Comparison of ENCODE assay signal across 8 mouse cellular contexts in genomic region chr2:57181692-57182541, GRCm38 (mm10). TPM values are rescaled to one million over a fixed set of nuclear protein-coding genes. Genes with fewer than 3 reads are reported as not detected.
DNase-seq lines count a peak whose midpoint lies in the region; ATAC-seq lines count a peak whose summit lies in the region.

No protein-coding gene starts in this region.

- peaks cover 10% of the 10 kb centered on the region for H3K4me1 ChIP-seq in megakaryocyte, embryonic 14.5 days

- peak; percentile 86 for ATAC-seq in common myeloid progenitor, adult 5-6 weeks (replicated peaks; ENCODE audit: low read depth, poor library complexity, severe bottlenecking)

- no peaks in the 10 kb centered on the region for H3K36me3 ChIP-seq in megakaryocyte, embryonic 14.5 days (replicated peaks; ENCODE audit: low read length)

- H3K27me3 ChIP-seq in megakaryocyte, embryonic 14.5 days (replicated peaks) = no peaks in the 10 kb centered on the region

- H3K4me3 ChIP-seq in megakaryocyte, embryonic 14.5 days (replicated peaks) = peak overlapping the region; percentile 93

- DNase-seq in ZHBTc4 (ENCODE audit: low read depth, low spot score) = peak; percentile 92
- peak; percentile 87 to 93 for DNase-seq in gastrocnemius, adult 8-10 months (ENCODE audit: low spot score in 2 of 2)
- peak; percentile 85 for DNase-seq in hindlimb bud, embryonic 11.5 days (ENCODE audit: extremely low spot score, low read depth, low spot score)
- DNase-seq in left cerebral cortex, adult 8-10 months (ENCODE audit: low spot score in 2 of 2) = peak; percentile 90 to 98
- peak; percentile 94 to 95 for DNase-seq in right cerebral cortex, postnatal 10 days (ENCODE audit: low spot score in 2 of 2)
- DNase-seq in urinary bladder, postnatal 25 days (ENCODE audit: low spot score) = peak; percentile 95

- no peaks in the 10 kb centered on the region for H3K9me3 ChIP-seq in megakaryocyte, embryonic 14.5 days

RNA-seq across cellular contexts. Expression of gene Gpd2, which starts 55.5 kb away (rescaled TPM):
- 24.2 and 29.2 TPM in 2 replicates for total RNA-seq in common myeloid progenitor, adult 5-6 weeks (2017)
- 100 to 1,000 TPM; 193 to 241 (median 217) TPM for total RNA-seq in gastrocnemius, adult 8-10 months (2022)
- 100 to 1,000 TPM in 2 of 4 experiments, 10 to 100 TPM in 2; 88.2 to 103 (median 100.0) TPM for total RNA-seq in left cerebral cortex, adult 8-10 months (2022)
- polyA plus RNA-seq in megakaryocyte, embryonic 14.5 days (2012; ENCODE audit: insufficient read depth, low replicate concordance) = 0.77 and 3.5 TPM in 2 replicates

RNA-seq across cellular contexts. Expression of gene Nr4a2, which starts 58.1 kb away (rescaled TPM):
- 3.7 and 5.5 TPM in 2 replicates for total RNA-seq in common myeloid progenitor, adult 5-6 weeks (2017)
- under 1 TPM; 0.49 to 0.89 (median 0.77) TPM for total RNA-seq in gastrocnemius, adult 8-10 months (2022)
- total RNA-seq in left cerebral cortex, adult 8-10 months (2022) = 10 to 100 TPM; 31.6 to 40.2 (median 39.3) TPM
- 0.66 and 0.82 TPM in 2 replicates for polyA plus RNA-seq in megakaryocyte, embryonic 14.5 days (2012; ENCODE audit: insufficient read depth, low replicate concordance)

Comparison
In these comparisons a context has a peak if more than half of its experiments do, and no peak if none do; other contexts are left out.
1. Peak in every context shown above with its lines: DNase-seq, ATAC-seq and H3K4me3 ChIP-seq.